Mouse (Mus musculus) brown adipose tissue, adult 24 weeks (tissue): ENCODE measurements at regions not wholly inside any gene's neighbourhood (a gene's known extent, or its start where the extent isn't known, plus 50 kb on each side); places are given as distances from the start of the nearest gene placed in this dataset.

Experiments
- H3K27ac ChIP-seq: fragments of 200-500 bp; replicated peaks from 2 replicates; pipeline ENCODE4 v1.5.1; 2012; ENCODE audit warnings: low read depth, mild to moderate bottlenecking, low read length
- H3K4me1 ChIP-seq: fragments of 200-500 bp; 2 replicates; pipeline ENCODE4 v1.6.1; 2012; ENCODE audit warnings: low read length, mixed read lengths; ENCODE audit not compliant: control insufficient read depth, insufficient read depth, insufficient read length
- H3K4me3 ChIP-seq: fragments of 200-500 bp; 2 replicates; pipeline ENCODE4 v1.5.1; 2012; ENCODE audit warnings: low read depth, mild to moderate bottlenecking, low read length, moderate library complexity; ENCODE audit not compliant: insufficient read depth

DNA sequence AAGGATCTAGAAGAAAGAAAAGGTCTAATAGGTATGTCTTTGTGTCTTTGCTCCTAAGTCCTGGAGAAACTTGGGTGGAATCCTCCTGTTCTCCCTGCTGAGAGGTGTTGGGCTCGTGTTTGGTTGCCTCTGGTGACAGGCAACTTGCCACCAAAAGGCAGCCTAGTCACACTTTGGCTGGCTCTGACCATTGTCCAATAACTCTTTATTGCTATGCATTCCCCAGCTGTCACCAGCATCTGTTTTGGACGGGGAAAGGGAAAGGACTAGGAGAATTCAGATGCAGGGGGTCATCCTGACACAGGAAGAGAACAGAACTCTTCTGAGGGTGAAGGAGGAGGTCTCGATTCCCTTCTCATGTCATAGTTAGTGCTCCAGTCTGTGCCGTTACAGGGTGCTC, 220.9 kb downstream of the Zfp36l1 start:
- Histone ChIP-seq H3K4me1 (peaks cover 50% of the 10 kb centered on the region), H3K27ac (peak overlapping the region; percentile 90), H3K4me3 (no peak overlapping the region)

DNA sequence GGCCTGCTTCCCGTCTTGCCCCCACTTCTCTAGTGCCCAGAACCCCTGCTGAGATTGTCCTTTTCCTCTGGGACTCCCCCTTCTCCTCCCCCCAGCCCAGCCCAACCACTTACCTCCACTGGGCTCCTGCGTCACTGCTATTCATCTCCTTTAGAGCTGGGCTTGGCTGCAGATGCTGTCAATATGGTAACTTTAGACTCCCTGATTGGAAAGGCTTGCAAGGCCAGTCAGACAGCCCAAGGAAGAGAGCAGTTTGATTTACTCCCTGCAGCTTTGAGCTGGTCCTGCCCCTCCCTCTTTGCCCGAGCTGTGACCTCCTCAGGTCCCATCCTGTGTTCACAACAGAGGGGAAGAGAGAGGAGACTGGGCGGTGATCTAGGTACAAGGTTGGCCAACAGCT, 221.9 kb downstream of the Zfp36l1 start:
- H3K27ac ChIP-seq = peak overlapping the region; percentile 87
- peaks cover 46% of the 10 kb centered on the region for H3K4me1 ChIP-seq
- H3K4me3 ChIP-seq = peak overlapping the region; percentile 42

DNA sequence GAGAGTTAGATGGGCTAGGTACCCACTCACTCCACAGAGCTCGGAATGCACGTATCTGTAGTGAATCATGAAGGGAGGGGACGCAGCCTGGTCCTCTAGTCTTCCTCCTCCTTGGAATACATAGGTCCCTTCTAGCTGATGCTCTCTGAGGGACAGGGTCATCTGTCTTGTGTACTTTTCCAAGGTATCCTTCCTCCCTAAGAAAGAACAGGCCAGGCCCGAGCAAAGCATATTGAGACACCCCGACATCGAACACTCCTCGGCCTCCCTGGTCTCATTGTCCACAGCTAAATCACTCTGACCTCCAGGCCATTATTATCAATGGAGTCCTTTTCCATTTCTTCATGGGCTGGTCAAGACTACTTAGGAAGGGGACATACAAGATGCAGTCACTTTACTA, 222.5 kb downstream of the Zfp36l1 start:
- peaks cover 51% of the 10 kb centered on the region for H3K4me1 ChIP-seq
- H3K4me3 ChIP-seq = peak overlapping the region; percentile 42
- peak overlapping the region; percentile 87 for H3K27ac ChIP-seq

DNA sequence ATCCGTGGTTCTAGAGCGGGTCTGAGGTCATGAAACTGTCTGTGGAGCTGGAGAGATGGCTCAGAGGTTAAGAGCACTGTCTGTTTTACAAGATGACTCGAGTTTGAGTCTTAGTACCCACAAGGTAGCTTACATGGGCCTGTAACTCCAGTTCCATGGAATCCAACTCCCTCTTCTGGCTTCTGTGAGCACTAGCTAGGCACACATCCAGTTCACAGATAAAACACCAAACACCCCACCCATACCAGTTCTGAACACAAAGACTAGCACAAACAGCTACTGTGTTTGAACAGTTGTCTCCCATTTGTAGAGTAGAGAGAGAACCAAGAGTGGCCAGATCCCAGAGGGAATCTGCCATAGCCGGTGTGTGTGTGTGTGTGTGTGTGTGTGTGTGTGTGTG, 224.0 kb downstream of the Zfp36l1 start:
- H3K4me3 ChIP-seq = no peak overlapping the region
- H3K4me1 ChIP-seq = peaks cover 43% of the 10 kb centered on the region
- peak overlapping the region; percentile 87; the same call in 1 of the 2 replicates for H3K27ac ChIP-seq

DNA sequence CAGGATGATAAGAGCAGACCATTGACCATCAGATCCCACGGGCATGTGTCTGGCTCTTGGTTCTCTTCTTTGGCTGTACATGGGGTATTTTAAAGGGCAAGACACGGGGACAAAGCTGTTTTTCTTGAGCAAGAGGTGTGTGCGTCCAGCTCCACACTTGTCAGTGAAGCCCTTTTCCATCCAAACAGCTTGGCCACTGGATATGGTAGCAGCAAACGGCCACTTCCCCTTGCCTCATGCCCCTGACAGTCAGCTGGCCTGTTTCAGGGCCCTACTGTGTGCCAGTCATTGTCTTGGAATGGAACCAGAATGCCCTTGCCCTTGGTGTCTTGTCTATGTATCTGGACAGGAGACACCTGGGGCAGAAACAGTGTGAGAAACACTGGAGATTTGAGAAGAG, 224.7 kb downstream of the Zfp36l1 start:
- Histone ChIP-seq H3K27ac (peak overlapping the region; percentile 56), H3K4me3 (no peak overlapping the region), H3K4me1 (peaks cover 38% of the 10 kb centered on the region)

DNA sequence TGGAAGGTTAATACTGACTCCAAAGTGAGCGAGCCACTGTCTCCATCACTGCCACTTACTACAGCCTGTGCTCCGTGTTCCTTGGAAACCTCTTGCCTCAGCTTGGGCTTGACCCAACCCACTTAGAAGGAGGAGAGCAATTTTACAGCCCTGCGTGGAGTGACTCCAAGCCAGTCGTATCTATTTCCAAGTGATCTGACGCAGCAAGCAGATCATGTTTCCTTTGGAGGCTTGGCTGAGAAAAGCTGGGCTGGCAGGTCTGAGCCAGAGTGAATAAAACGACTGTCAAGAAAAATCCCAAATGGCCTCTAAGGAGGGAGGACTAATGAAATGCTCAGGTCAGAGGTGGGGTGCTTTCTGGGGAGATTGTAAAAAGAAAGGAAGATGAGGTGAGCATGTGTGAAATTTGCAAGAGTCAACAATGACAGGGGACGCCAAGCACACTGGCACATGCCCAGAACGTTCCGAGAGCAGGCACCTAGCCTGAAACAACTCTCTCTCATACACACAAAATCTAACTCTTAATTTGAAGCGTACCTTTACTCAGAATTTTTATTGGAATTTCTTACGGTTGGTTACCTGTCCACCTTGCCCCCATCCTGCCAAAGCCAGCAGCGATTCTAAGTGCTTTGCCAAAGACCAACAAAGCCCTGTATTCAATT, 225.5 kb downstream of the Zfp36l1 start:
- peak overlapping the region; percentile 56 for H3K27ac ChIP-seq
- H3K4me1 ChIP-seq = peaks cover 35% of the 10 kb centered on the region
- H3K4me3 ChIP-seq = no peak overlapping the region

DNA sequence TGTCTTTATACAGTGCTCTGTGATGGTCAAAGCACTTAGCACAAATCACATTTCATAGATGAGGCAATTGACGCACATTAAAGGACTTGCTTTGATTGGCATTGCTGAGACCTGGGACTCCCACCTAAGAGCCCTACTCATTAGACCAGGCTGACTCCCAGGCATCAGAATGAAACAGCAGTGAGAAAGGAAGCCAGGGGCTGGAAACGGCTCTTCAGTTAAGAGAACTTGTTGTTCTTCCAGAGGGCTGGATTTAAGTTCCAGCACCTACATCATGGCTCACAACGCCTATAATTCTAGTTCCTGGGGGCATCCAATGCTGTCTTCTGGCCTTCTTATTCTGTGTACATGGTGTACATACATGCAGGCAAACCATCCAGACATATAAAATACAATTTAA, 226.3 kb downstream of the Zfp36l1 start:
- H3K4me1 ChIP-seq = peaks cover 30% of the 10 kb centered on the region
- H3K27ac ChIP-seq = peak overlapping the region; percentile 36; the same call in 1 of the 2 replicates
- H3K4me3 ChIP-seq = no peak overlapping the region

DNA sequence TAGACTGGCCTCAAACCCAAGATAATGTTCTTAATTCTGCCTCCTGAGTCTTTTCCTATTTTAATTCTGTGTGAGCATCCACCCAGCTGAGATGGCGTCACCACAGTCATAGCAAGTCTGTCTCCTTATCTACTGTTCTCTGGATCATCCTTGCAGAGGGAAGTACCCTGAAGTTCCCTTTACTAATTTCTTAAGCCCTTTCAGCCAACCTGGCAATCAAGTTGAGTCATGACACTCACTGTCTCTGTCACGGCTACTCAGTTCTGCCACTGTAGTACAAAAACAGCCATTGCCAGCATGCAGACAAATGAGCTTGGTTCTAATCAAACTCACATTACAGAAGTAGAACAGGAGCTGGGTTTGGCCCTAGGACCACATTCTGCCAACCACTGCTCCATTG, 227.5 kb downstream of the Zfp36l1 start:
- Histone ChIP-seq H3K4me1 (peaks cover 34% of the 10 kb centered on the region), H3K27ac (0 out of 2 replicates have a peak overlapping the region, but pooled peaks have one; percentile 3), H3K4me3 (no peak overlapping the region)

DNA sequence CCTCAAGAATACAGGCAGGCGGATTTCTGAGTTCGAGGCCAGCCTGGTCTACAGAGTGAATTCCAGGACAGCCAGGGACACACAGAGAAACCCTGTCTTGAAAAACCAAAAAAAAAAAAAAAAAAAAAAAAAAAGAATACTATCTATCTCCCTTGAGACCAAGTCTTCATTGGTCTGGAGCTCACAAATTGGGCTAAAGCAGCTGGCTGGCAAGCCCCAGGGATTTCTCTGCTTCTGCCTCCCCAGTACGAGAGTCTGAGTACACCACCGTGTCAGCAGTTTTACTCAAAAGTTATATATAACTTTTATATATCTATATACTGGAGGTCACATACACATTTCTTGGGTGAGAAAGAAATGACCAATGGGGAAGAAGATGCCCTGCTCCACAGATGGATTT, 229.2 kb downstream of the Zfp36l1 start:
- no peak overlapping the region for H3K4me3 ChIP-seq
- H3K4me1 ChIP-seq = peaks cover 34% of the 10 kb centered on the region
- no peak overlapping the region for H3K27ac ChIP-seq

DNA sequence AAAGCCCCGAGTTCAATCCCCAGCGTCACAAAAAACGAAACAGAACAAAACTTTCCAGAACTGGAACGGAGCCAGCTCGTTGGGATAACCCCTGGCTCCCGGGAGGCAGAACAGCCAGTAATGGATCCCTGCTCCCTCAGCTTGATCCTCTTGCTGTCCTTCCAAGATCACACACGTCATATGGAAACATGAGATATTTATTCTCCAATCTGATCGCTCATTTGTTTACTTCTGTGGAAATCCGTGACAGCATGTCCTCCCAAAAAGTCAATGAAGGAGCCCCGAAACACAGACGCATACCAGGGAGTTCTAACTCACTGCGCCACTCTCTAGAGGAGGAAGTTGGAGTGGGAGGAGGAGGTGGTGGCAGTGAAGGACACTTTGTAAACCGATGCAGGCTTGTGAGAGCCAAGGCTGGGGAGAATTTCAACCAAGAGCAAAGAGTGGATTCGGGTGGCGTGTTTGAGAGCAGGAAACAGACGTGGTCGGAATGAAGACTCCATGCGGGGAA, 232.0 kb downstream of the Zfp36l1 start:
- peaks cover 22% of the 10 kb centered on the region; the same call in 1 of the 2 replicates for H3K4me1 ChIP-seq
- H3K4me3 ChIP-seq = no peak overlapping the region
- H3K27ac ChIP-seq = peak overlapping the region; percentile 53

DNA sequence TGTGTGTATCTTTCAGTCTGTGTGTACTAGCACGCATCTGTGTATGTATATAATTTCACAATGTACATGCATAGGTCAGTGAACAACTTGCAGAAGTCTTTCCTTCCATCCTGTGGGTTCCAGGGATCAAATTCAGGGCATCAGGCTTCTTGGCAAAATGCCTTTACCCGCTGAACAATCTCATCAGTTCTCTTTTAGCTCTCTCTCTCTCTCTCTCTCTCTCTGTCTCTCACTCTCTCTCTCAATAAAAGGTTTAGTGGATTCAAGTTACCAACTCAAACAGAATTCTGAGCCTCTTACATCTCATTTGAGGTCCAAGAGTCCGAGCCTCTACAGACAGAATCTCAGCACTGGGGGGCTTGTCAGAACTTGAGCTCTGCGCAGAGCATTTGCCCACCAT, 232.5 kb downstream of the Zfp36l1 start:
- H3K4me1 ChIP-seq = peaks cover 17% of the 10 kb centered on the region; the same call in 1 of the 2 replicates
- H3K27ac ChIP-seq = peak overlapping the region; percentile 53
- no peak overlapping the region for H3K4me3 ChIP-seq

DNA sequence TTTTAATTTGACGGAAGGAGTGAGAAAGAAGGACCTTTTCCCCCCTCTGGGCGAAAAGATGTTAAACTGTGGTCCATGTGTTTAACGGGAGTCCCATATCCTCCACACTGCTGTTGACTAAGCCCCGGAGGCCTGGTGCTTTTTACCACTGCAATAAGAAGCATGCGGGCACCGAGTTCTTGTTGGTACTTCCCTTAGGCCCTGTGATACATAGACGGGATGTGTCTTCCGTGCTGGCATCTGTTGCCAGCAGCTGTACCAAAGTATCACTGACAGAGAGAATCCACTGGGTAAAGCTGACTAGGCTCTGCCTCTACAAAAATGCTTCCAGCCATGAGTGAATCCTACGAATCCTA, 232.9 kb downstream of the Zfp36l1 start:
- Histone ChIP-seq H3K4me1 (peaks cover 16% of the 10 kb centered on the region; the same call in 1 of the 2 replicates), H3K27ac (peak overlapping the region; percentile 66), H3K4me3 (no peak overlapping the region)

DNA sequence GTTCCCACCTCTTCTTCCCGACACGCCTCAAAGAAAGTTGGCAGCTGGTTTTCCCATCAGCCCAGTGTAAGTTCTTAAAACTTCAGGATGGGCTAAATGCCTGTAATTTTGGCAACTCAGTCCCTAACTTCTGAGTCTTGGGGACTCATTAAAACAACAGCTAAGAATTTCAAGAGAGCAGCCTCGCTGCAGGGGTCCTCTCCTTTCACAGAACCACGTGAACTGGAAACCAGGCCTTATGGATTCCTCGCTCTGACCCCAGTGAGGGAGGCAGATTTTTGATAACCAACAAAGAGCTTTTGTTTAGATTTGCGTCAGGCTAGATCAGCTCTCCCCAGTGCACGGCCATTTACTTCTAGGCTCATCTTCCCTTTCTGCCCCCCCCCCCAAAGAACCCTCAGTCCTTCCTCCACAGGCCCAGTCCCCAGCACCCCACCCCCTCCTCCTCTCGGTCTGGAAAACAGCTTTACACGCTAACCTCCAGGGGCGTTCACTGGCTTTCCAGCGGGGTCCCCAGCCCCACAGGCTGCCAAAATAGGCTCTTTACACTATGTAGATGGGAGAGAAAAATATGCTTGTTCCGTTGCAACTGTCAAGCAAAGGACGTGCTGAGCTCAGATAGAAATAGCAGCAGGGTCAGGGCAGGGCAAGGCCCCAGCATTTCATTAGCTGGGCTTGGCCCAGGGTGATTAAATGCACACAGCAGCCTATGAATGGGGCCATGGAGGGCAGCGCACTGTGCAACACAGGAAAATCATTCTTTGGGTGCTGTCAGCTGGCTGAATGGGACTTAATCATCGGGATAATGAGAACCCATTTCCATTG, 233.5 kb downstream of the Zfp36l1 start:
- H3K4me1 ChIP-seq = peaks cover 16% of the 10 kb centered on the region; the same call in 1 of the 2 replicates
- no peak overlapping the region for H3K4me3 ChIP-seq
- H3K27ac ChIP-seq = peak overlapping the region; percentile 66

DNA sequence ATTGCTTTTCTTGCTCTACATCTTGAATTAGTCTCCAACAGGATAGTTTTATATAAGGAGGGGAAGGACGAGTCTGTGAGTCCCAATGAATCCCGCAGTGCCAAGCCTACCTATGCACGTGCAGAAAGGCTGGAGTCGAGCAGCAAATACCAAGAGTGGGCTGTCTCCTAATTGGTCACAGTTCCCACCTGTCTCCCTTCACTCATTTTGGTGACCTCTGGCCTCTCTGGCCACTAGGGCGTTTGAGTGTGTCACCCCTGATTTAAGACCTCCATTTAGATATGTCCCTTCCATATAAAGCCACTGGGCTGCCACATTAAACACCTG, 234.1 kb downstream of the Zfp36l1 start:
- Histone ChIP-seq H3K27ac (peak overlapping the region; percentile 56; the same call in 1 of the 2 replicates), H3K4me1 (peaks cover 16% of the 10 kb centered on the region; the same call in 1 of the 2 replicates), H3K4me3 (no peak overlapping the region)

DNA sequence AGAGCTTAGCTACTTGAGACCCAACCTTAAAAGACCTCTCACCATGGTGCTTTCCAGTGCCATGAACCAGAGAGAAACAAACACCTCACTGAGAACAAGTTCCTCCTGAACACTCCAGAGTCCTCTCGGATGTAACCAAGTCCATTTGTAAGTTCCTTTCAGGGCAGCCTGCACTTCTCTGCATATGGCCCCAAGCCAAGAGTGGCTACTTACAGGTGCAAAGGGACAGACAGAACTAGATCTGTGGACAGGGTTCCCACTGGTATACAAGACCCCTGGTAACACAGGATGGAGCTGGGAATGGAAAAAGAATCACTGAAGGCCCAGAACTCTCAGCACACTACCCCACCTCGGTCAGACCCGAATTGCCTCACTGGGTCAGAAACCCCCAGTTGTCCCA, 234.7 kb downstream of the Zfp36l1 start:
- no peak overlapping the region for H3K4me3 ChIP-seq
- H3K4me1 ChIP-seq = peaks cover 16% of the 10 kb centered on the region; the same call in 1 of the 2 replicates
- no peak overlapping the region for H3K27ac ChIP-seq
